Mouse (Mus musculus) kidney, postnatal 14 days (tissue): Measurements from ENCODE around the gene Morc2a.

Experiments used
- DNase-seq: peaks from one replicate; pipeline ENCODE4 v3.0.0; 2022; ENCODE audit warnings: mixed read lengths

Morc2a gene

DNA sequence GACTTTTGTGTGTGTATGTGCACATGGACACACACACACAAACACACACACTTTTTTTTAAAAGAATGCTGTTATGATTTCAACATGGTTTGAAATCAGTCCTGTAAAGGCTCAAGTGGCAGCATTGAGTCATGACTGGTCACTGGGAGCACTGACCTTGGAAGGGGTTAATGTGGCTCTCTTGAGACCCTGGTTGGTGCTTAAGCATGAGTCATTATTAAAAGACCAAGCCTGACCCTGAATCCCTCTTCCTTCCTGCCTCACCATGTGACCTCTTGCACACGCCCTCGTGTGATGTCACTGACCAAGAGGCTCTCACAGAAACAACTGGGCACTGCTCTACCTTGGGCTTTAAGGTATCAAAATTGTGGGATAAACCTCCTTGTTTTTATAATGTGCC, 89.8 kb downstream of the Morc2a start:
- no peak for DNase-seq
